Mouse (Mus musculus) lung, postnatal 0 days (tissue): ENCODE data around the gene Jmy. TPM values are rescaled to one million over a fixed set of nuclear protein-coding genes. Genes with fewer than 3 reads are reported as not detected.

Experiments
- ATAC-seq: fragments of 200-750 bp; cut with Nextera tagmentation; 2 replicates; pipeline ENCODE4 v1.8.0; 2017; ENCODE audit warnings: moderate library complexity
- DNase-seq: peaks from one replicate; pipeline ENCODE4 v3.0.0-alpha.2; 2016; ENCODE audit warnings: low spot score
- H3K27ac ChIP-seq: fragments of 300-500 bp; sonication (generic); 2 replicates; pipeline ENCODE4 v1.5.1; 2014; ENCODE audit warnings: antibody characterized with exemption, mild to moderate bottlenecking, low read length, mixed read lengths
- H3K27me3 ChIP-seq: fragments of 300-500 bp; sonication (generic); replicated peaks from 2 replicates; pipeline ENCODE4 v1.6.1; 2014; ENCODE audit warnings: low read length, mixed read lengths; ENCODE audit not compliant: insufficient read depth
- H3K36me3 ChIP-seq: fragments of 300-500 bp; sonication (generic); 2 replicates; pipeline ENCODE4 v1.6.1; 2014; ENCODE audit warnings: low read length, mixed read lengths; ENCODE audit not compliant: insufficient read depth
- H3K4me1 ChIP-seq: fragments of 300-500 bp; sonication (generic); 2 replicates; pipeline ENCODE4 v1.6.1; 2014; ENCODE audit warnings: antibody characterized with exemption, low read depth, low read length, mixed read lengths; ENCODE audit not compliant: insufficient read depth
- H3K4me2 ChIP-seq: fragments of 300-500 bp; sonication (generic); replicated peaks from 2 replicates; pipeline ENCODE4 v1.6.1; 2014; ENCODE audit warnings: low read depth, mild to moderate bottlenecking, low read length, moderate library complexity, mixed read lengths
- H3K4me3 ChIP-seq: fragments of 300-500 bp; sonication (generic); 2 replicates; pipeline ENCODE4 v1.5.1; 2014; ENCODE audit warnings: low read depth, low read length
- H3K9ac ChIP-seq: fragments of 300-500 bp; sonication (generic); replicated peaks from 2 replicates; pipeline ENCODE4 v1.6.1; 2014; ENCODE audit warnings: low read depth, mild to moderate bottlenecking
- H3K9me3 ChIP-seq: fragments of 300-500 bp; sonication (generic); 2 replicates; pipeline ENCODE4 v1.6.1; 2016; ENCODE audit warnings: low read length, mixed read lengths
- CTCF ChIP-seq: IDR thresholded peaks from 2 replicates; pipeline ENCODE4 v1.5.1; 2016; ENCODE audit warnings: antibody characterized with exemption, mild to moderate bottlenecking
- EP300 ChIP-seq: IDR thresholded peaks from 2 replicates; pipeline ENCODE4 v1.6.1; 2016; ENCODE audit warnings: antibody characterized with exemption, mild to moderate bottlenecking, control low read depth
- WGBS: fragments of 180-500 bp; shearing (Covaris S2); extraction: QIAGEN DNeasy Blood & Tissue Kit; methylation state at CpG from one replicate; pipeline ENCODE4 v1.1.7; 2014; 5-methylcytosine and 5-hydroxymethylcytosine counted together
- polyA plus RNA-seq: library from polyadenylated mRNA; unstranded; fragments of >200 nt; fragmentation: Nextera tagmentation; extraction: Ambion mirVana; gene quantifications from 2 replicates; pipeline ENCODE4 v1.2.1, GENCODE M21; 2015

Jmy gene
- polyA plus RNA-seq, 1 experiment from 2014 or later = 8.3 TPM

- ATAC-seq (no peak), DNase-seq (no peak)
- 63% methylated on average over 1 of the region's 1 CpGs for WGBS
- no peaks in the 10 kb centered on the region for H3K9me3 ChIP-seq
- no peak overlapping the region for H3K4me2 ChIP-seq
- H3K9ac ChIP-seq = no peak overlapping the region
- H3K36me3 ChIP-seq = no peaks in the 10 kb centered on the region
- no peak for TF ChIP-seq EP300
- no peak for TF ChIP-seq CTCF
- H3K4me3 ChIP-seq = no peak overlapping the region
- no peak overlapping the region for H3K27ac ChIP-seq
- H3K4me1 ChIP-seq = no peaks in the 10 kb centered on the region
- no peaks in the 10 kb centered on the region for H3K27me3 ChIP-seq
Measured at GRCm38 (mm10) chr13:93385147-93385546, 114.5 kb downstream of the Jmy start.

GRCm38 (mm10) chr13:93384481-93384880 is 115.1 kb downstream of the Jmy start:
- no peak for ATAC-seq
- WGBS = 89% methylated on average over 1 of the region's 1 CpGs
- TF ChIP-seq CTCF (no peak), EP300 (no peak)

GRCm38 (mm10) chr13:93383620-93384019 is 116.0 kb downstream of the Jmy start:
- ATAC-seq = no peak
- no peak for TF ChIP-seq CTCF
- TF ChIP-seq EP300 = no peak
- Histone ChIP-seq H3K27me3 (no peaks in the 10 kb centered on the region), H3K27ac (no peak overlapping the region), H3K9me3 (no peaks in the 10 kb centered on the region), H3K36me3 (no peaks in the 10 kb centered on the region), H3K4me2 (no peak overlapping the region), H3K4me3 (no peak overlapping the region), H3K9ac (no peak overlapping the region), H3K4me1 (no peaks in the 10 kb centered on the region)
- whole genome bisulfite sequencing = 94% methylated on average over 2 of the region's 2 CpGs
- no peak for DNase-seq

More at GRCm38 (mm10) chr13:93384481-93384880, 115.1 kb downstream of the Jmy start:
- Histone ChIP-seq H3K27ac (no peak overlapping the region), H3K27me3 (no peaks in the 10 kb centered on the region), H3K9me3 (no peaks in the 10 kb centered on the region), H3K9ac (no peak overlapping the region), H3K4me3 (no peak overlapping the region), H3K4me2 (no peak overlapping the region), H3K36me3 (no peaks in the 10 kb centered on the region), H3K4me1 (no peaks in the 10 kb centered on the region)
- no peak for DNase-seq

- TF ChIP-seq EP300 = no peak
- no peak for TF ChIP-seq CTCF
- Histone ChIP-seq H3K36me3 (no peaks in the 10 kb centered on the region), H3K4me1 (no peaks in the 10 kb centered on the region), H3K27me3 (no peaks in the 10 kb centered on the region), H3K4me2 (no peak overlapping the region), H3K27ac (no peak overlapping the region), H3K9me3 (no peaks in the 10 kb centered on the region), H3K9ac (no peak overlapping the region), H3K4me3 (no peak overlapping the region)
- DNase-seq (no peak), ATAC-seq (no peak)
- WGBS = 86% methylated on average over 5 of the region's 5 CpGs
Measured at GRCm38 (mm10) chr13:93383092-93383491, 116.5 kb downstream of the Jmy start.

- WGBS = 74% methylated on average over 1 of the region's 1 CpGs
Measured at GRCm38 (mm10) chr13:93381301-93381700, 118.3 kb downstream of the Jmy start.

GRCm38 (mm10) chr13:93380399-93381063 is 119.1 kb downstream of the Jmy start:
- Histone ChIP-seq H3K36me3 (no peaks in the 10 kb centered on the region), H3K4me3 (no peak overlapping the region), H3K27me3 (no peaks in the 10 kb centered on the region), H3K9ac (no peak overlapping the region), H3K4me2 (no peak overlapping the region), H3K4me1 (no peaks in the 10 kb centered on the region), H3K9me3 (no peaks in the 10 kb centered on the region), H3K27ac (no peak overlapping the region)
- WGBS = 85% methylated on average over 8 of the region's 8 CpGs
- TF ChIP-seq CTCF = no peak
- no peak for TF ChIP-seq EP300
- no peak for DNase-seq
- no peak for ATAC-seq

More at GRCm38 (mm10) chr13:93381301-93381700, 118.3 kb downstream of the Jmy start:
- Histone ChIP-seq H3K27ac (no peak overlapping the region), H3K4me3 (no peak overlapping the region), H3K27me3 (no peaks in the 10 kb centered on the region), H3K9me3 (no peaks in the 10 kb centered on the region), H3K36me3 (no peaks in the 10 kb centered on the region), H3K9ac (no peak overlapping the region), H3K4me2 (no peak overlapping the region), H3K4me1 (no peaks in the 10 kb centered on the region)
- no peak for TF ChIP-seq EP300
- TF ChIP-seq CTCF = no peak
- no peak for DNase-seq
- no peak for ATAC-seq

Other genes starting within 250 kb of the Jmy start
- gene Homer1, start 200.2 kb downstream of the Jmy start, polyA plus RNA-seq = 2.3 and 2.7 TPM in 2 replicates
- 0.15 and 0.18 TPM in 2 replicates for gene Bhmt, start 138.2 kb upstream of the Jmy start, polyA plus RNA-seq
- 0.05 TPM in 1 of 2 replicates, not detected in the other for gene Bhmt2, start 174.5 kb upstream of the Jmy start, polyA plus RNA-seq
- not detected in 2 replicates for gene Dmgdh, start 174.6 kb upstream of the Jmy start, polyA plus RNA-seq